In the genomic region with DNA sequence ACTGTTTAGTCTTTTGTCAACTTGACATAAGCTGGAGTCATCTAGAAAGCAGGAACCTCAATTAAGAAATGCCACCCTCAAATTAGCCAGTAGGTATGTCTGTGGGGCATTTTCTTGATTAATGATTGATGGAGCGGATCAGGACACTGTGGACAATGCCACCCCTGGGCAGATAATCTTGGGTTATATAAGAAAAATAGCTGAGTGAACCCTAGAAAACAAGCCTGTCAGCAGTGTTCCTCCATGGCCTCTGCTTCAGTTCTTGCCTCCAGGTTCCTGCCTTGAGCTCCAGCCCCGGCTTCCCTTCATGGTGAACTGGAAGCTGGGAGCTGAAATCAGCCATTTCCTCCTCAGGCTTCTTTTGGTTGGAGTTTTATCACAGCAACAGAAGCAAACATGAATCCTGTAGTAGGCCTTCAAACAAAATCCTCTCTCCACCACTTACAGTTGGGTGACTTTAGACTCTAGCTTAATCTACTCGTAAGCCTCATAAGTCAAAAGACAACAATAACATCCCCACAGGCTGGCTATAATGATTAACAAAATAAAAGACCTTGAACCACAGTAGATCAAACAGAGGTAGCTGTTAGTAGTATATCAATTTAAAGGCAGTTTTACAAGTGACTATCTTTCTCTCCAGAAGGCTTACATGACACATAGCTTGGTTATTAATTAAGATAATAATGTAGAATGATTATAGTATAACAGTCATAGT, we compare ENCODE assay signal across 15 mouse cellular contexts.
DNase-seq lines count a peak whose midpoint lies in the region; ATAC-seq and TF ChIP-seq lines count a peak whose summit lies in the region.
"Had no signal": no experiment of that assay in that cellular context is flagged by ENCODE, and none has a peak within 500 bp of the region (broad histone marks: within the 10 kb centered on the region; RNA-seq: fewer than 3 reads in every experiment).

No protein-coding gene starts in this region.

- H3K9ac ChIP-seq in heart, postnatal 0 days (replicated peaks; ENCODE audit: low read depth, low read length), result no peak overlapping the region
- H3K9ac ChIP-seq in heart, embryonic 12.5 days, result no peak overlapping the region
- H3K9ac ChIP-seq in liver, postnatal 0 days (replicated peaks), result no peak overlapping the region
- no peak overlapping the region for H3K9ac ChIP-seq in liver, embryonic 11.5 days (ENCODE audit: low read depth, low read length)
- H3K9ac ChIP-seq: forebrain, embryonic 12.5 days; hindbrain, embryonic 12.5 days had no signal

- H3K4me1 ChIP-seq in heart, postnatal 0 days (ENCODE audit: control insufficient read depth, insufficient read depth), result peaks cover 18% of the 10 kb centered on the region
- H3K4me1 ChIP-seq in heart, embryonic 12.5 days (replicated peaks), result peaks cover 18% of the 10 kb centered on the region
- peaks cover 13% of the 10 kb centered on the region for H3K4me1 ChIP-seq in liver, postnatal 0 days (ENCODE audit: insufficient read depth)
- H3K4me1 ChIP-seq in liver, embryonic 11.5 days (replicated peaks; ENCODE audit: control insufficient read depth, insufficient read depth, low read length), result peaks cover 5% of the 10 kb centered on the region

- no peaks in the 10 kb centered on the region for H3K27me3 ChIP-seq in heart, postnatal 0 days (ENCODE audit: control insufficient read depth, insufficient read depth, low read length)
- H3K27me3 ChIP-seq in heart, embryonic 12.5 days (replicated peaks), result no peaks in the 10 kb centered on the region
- no peaks in the 10 kb centered on the region for H3K27me3 ChIP-seq in liver, postnatal 0 days (ENCODE audit: insufficient read depth, low read length)
- no peaks in the 10 kb centered on the region for H3K27me3 ChIP-seq in liver, embryonic 11.5 days (replicated peaks; ENCODE audit: control insufficient read depth, insufficient read depth, low read length)
- H3K27me3 ChIP-seq: forebrain, embryonic 12.5 days; hindbrain, embryonic 12.5 days had no signal

- ATAC-seq in heart, postnatal 0 days (ENCODE audit: insufficient read depth, low read depth), result no peak
- ATAC-seq in heart, embryonic 12.5 days (ENCODE audit: insufficient number of reproducible peaks, low FRiP score), result no peak
- no peak for ATAC-seq in liver, postnatal 0 days
- no peak for ATAC-seq in liver, embryonic 11.5 days (replicated peaks; ENCODE audit: low FRiP score)

- peak overlapping the region; percentile 6; the same call in 1 of the 2 replicates for H3K27ac ChIP-seq in heart, postnatal 0 days (ENCODE audit: low read depth)
- no peak overlapping the region for H3K27ac ChIP-seq in heart, embryonic 12.5 days (ENCODE audit: poor library complexity, severe bottlenecking)
- H3K27ac ChIP-seq in liver, postnatal 0 days (ENCODE audit: low read depth), result peak overlapping the region; percentile 76
- no peak overlapping the region for H3K27ac ChIP-seq in liver, embryonic 11.5 days (ENCODE audit: low read depth, low read length)
- H3K27ac ChIP-seq: forebrain, embryonic 12.5 days; hindbrain, embryonic 12.5 days had no signal

- WGBS in heart, postnatal 0 days, result 87% methylated on average over 3 of the region's 3 CpGs
- WGBS in heart, embryonic 12.5 days, result 81% methylated on average over 3 of the region's 3 CpGs
- 70% methylated on average over 3 of the region's 3 CpGs for WGBS in liver, postnatal 0 days (ENCODE audit: insufficient replicate concordance)
- WGBS in liver, embryonic 11.5 days, result 76% methylated on average over 3 of the region's 3 CpGs

- no peaks in the 10 kb centered on the region for H3K36me3 ChIP-seq in heart, postnatal 0 days (replicated peaks; ENCODE audit: control insufficient read depth, insufficient read depth, low read length)
- no peaks in the 10 kb centered on the region for H3K36me3 ChIP-seq in heart, embryonic 12.5 days
- no peaks in the 10 kb centered on the region for H3K36me3 ChIP-seq in liver, postnatal 0 days (replicated peaks; ENCODE audit: insufficient read depth, low read length)
- no peaks in the 10 kb centered on the region for H3K36me3 ChIP-seq in liver, embryonic 11.5 days (ENCODE audit: control insufficient read depth, insufficient read depth, low read length)
- H3K36me3 ChIP-seq: forebrain, embryonic 12.5 days; hindbrain, embryonic 12.5 days had no signal

- no peak overlapping the region for H3K4me2 ChIP-seq in heart, postnatal 0 days (ENCODE audit: low read depth, low read length)
- H3K4me2 ChIP-seq in heart, embryonic 12.5 days, result no peak overlapping the region
- H3K4me2 ChIP-seq in liver, postnatal 0 days (ENCODE audit: low read depth, low read length), result no peak overlapping the region
- no peak overlapping the region for H3K4me2 ChIP-seq in liver, embryonic 11.5 days
- H3K4me2 ChIP-seq: forebrain, embryonic 12.5 days; hindbrain, embryonic 12.5 days had no signal

- no peaks in the 10 kb centered on the region for H3K9me3 ChIP-seq in heart, postnatal 0 days (replicated peaks; ENCODE audit: control insufficient read depth, low read length)
- 0 out of 2 replicates have a peak, but pooled peaks cover 4% of the 10 kb centered on the region for H3K9me3 ChIP-seq in heart, embryonic 12.5 days (replicated peaks)
- H3K9me3 ChIP-seq in liver, postnatal 0 days (ENCODE audit: low read length), result no peaks in the 10 kb centered on the region
- H3K9me3 ChIP-seq in liver, embryonic 11.5 days (ENCODE audit: control insufficient read depth, low read length), result no peaks in the 10 kb centered on the region
- H3K9me3 ChIP-seq: forebrain, embryonic 12.5 days; hindbrain, embryonic 12.5 days had no signal

- intact Hi-C loops in left cerebral cortex, postnatal 4 days (cut with DNase I), result no loop called here

- no peak for TF ChIP-seq CTCF in heart, postnatal 0 days (IDR thresholded peaks at IDR 0.05; ENCODE audit: low read depth)
- no peak for TF ChIP-seq CTCF in liver, postnatal 0 days (IDR thresholded peaks at IDR 0.05; ENCODE audit: low read depth)

- no peak for TF ChIP-seq EP300 in heart, postnatal 0 days (IDR thresholded peaks at IDR 0.05; ENCODE audit: low read depth)
- no peak for TF ChIP-seq EP300 in liver, postnatal 0 days (IDR thresholded peaks at IDR 0.05; ENCODE audit: low read depth)

- no peak for DNase-seq in heart, postnatal 0 days (ENCODE audit: low spot score)
- no peak for DNase-seq in liver, postnatal 0 days
- no peak for DNase-seq in liver, embryonic 11.5 days (ENCODE audit: low spot score)
- DNase-seq in kidney, postnatal 25 days, result peak; percentile 31 to 71
- DNase-seq in left cerebral cortex, postnatal 4 days, result no peak
- DNase-seq in left cerebral cortex, adult 18-20 months (ENCODE audit: low spot score in 2 of 2), result no peak
- DNase-seq: cerebellum, adult 9-10 months; lung, postnatal 10 days; midbrain, embryonic 14.5 days; spleen, adult 18-20 months; thymus, postnatal 36 days had no signal

- no peak overlapping the region for H3K4me3 ChIP-seq in heart, postnatal 0 days (ENCODE audit: low read depth, low read length)
- H3K4me3 ChIP-seq in heart, embryonic 12.5 days, result no peak overlapping the region
- H3K4me3 ChIP-seq in liver, postnatal 0 days (ENCODE audit: low read depth, low read length), result no peak overlapping the region
- H3K4me3 ChIP-seq in liver, embryonic 11.5 days (ENCODE audit: low read depth, low read length), result no peak overlapping the region
- H3K4me3 ChIP-seq: forebrain, embryonic 12.5 days; hindbrain, embryonic 12.5 days; myocyte had no signal

Comparison
In these comparisons a context has a peak if more than half of its experiments do, and no peak if none do; other contexts are left out.
1. H3K27ac ChIP-seq: peak in heart, postnatal 0 days (single experiment) and liver, postnatal 0 days (single experiment); none in heart, embryonic 12.5 days (single experiment) and liver, embryonic 11.5 days (single experiment).
2. DNase-seq: peak in kidney, postnatal 25 days (2 of 2); none in heart, postnatal 0 days (single experiment), liver, postnatal 0 days (single experiment), liver, embryonic 11.5 days (single experiment), left cerebral cortex, postnatal 4 days (single experiment) and left cerebral cortex, adult 18-20 months (0 of 2).